Mouse (Mus musculus): ENCODE measurements around the gene Sfrp5. TPM values are rescaled to one million over a fixed set of nuclear protein-coding genes. Genes with fewer than 3 reads are reported as not detected.

Sfrp5 gene
- polyA plus RNA-seq, 1 experiment from 2014 or later = 0.60 TPM

DNA sequence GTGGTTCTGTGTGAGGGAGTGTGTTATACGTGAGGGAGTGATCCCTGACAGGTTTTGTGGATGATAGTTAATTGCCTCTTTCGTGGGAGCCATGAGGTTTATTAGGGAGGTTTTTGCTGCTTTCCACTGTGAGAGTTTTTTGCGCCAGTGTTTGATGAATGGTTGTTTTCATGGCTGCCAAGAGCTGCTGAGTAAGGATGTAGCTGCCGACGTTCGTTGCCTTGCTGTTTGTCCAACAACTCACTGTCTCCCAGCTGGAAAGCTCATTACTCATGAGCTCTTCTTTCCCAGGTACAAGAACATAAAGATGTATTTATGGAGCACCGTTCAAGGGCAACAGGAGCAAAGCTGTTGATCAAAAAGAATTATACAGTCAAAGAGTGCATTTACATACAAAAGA is 37.9 kb downstream of the Sfrp5 start:
- H3K27ac ChIP-seq (ENCODE audit: low read length) = no peak overlapping the region
- no peaks in the 10 kb centered on the region for H3K4me1 ChIP-seq (replicated peaks; ENCODE audit: control insufficient read depth, insufficient read depth, low read length)
- no peaks in the 10 kb centered on the region for H3K27me3 ChIP-seq (ENCODE audit: control insufficient read depth, insufficient read depth, low read depth, low read length)
- no peak overlapping the region for H3K9ac ChIP-seq (ENCODE audit: low read length)
- no peaks in the 10 kb centered on the region for H3K36me3 ChIP-seq (ENCODE audit: control insufficient read depth, insufficient read depth, low read length)
- no peak overlapping the region for H3K4me3 ChIP-seq (ENCODE audit: low read length)
- ATAC-seq (ENCODE audit: low read depth) = no peak
- H3K9me3 ChIP-seq (ENCODE audit: control insufficient read depth, low read length) = no peaks in the 10 kb centered on the region
- WGBS = 21% methylated on average over 7 of the region's 7 CpGs
- no peak overlapping the region for H3K4me2 ChIP-seq (ENCODE audit: low read depth, low read length)

GRCm38 (mm10) chr19:42163764-42164163 is 38.3 kb downstream of the Sfrp5 start, which contains the start of gene Zfyve27:
Gene Zfyve27, plus strand, starts transcription at chr19:42163951.
- Histone ChIP-seq H3K27me3 (ENCODE audit: control insufficient read depth, insufficient read depth, low read depth, low read length) (no peaks in the 10 kb centered on the region), H3K27ac (ENCODE audit: low read length) (no peak within 1 kb of the TSS), H3K9me3 (ENCODE audit: control insufficient read depth, low read length) (no peaks in the 10 kb centered on the region), H3K4me3 (ENCODE audit: low read length) (no peak within 1 kb of the TSS), H3K4me2 (ENCODE audit: low read depth, low read length) (no peak within 1 kb of the TSS), H3K36me3 (ENCODE audit: control insufficient read depth, insufficient read depth, low read length) (no peaks in the 10 kb centered on the region), H3K9ac (ENCODE audit: low read length) (no peak within 1 kb of the TSS), H3K4me1 (replicated peaks; ENCODE audit: control insufficient read depth, insufficient read depth, low read length) (peaks cover 3% of the 10 kb centered on the region; the same call in 1 of the 2 replicates)
- WGBS = 43% methylated on average over 5 of the region's 5 CpGs
- no peak for ATAC-seq (ENCODE audit: low read depth)

DNA sequence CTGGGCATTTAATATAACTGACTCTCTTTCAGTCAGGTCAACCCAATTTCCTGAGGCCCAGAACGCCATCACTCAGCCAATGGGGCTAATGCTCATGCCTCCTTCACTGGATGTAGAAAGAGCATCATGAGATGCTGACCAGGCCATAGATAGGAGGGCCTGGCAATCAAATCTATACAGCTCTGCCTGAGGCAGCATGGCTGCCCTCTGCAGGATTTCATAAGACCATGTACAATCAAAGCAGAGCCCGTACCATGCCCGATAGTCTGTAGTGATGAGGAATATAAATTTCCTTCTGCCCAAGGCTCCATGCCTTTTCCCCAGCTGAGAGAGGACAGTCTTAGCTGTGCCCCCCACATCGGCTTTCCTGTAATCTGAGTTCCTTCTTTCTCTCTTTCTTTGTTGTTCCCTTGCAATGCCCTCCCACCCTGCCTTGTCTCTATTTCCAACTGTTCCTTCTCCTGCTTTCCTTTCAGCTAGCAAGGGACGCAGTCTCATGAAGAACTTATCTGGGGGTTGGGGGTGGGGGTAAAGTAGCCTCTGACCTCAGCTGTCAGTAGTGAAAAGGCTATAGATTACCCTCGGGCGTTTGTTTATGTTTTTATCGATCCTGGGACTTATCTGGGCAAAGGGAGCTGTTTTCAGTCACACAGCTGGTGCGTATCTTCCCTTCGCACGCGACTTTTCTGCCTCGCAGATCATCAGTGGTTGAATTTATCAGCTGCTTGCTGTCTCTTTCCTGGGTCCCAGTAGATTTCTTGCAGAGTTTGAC is 43.6 kb downstream of the Sfrp5 start:
- H3K4me2 ChIP-seq (ENCODE audit: low read depth, low read length) = 0 out of 2 replicates have a peak overlapping the region, but pooled peaks have one; percentile 11
- no peaks in the 10 kb centered on the region for H3K27me3 ChIP-seq (ENCODE audit: control insufficient read depth, insufficient read depth, low read depth, low read length)
- H3K36me3 ChIP-seq (ENCODE audit: control insufficient read depth, insufficient read depth, low read length) = no peaks in the 10 kb centered on the region
- H3K9me3 ChIP-seq (ENCODE audit: control insufficient read depth, low read length) = no peaks in the 10 kb centered on the region
- H3K27ac ChIP-seq (ENCODE audit: low read length) = peak overlapping the region; percentile 31; the same call in 1 of the 2 replicates
- H3K4me3 ChIP-seq (ENCODE audit: low read length) = no peak overlapping the region
- peak; percentile 51 for ATAC-seq (ENCODE audit: low read depth)
- peaks cover 5% of the 10 kb centered on the region; the same call in 1 of the 2 replicates for H3K4me1 ChIP-seq (replicated peaks; ENCODE audit: control insufficient read depth, insufficient read depth, low read length)
- no peak overlapping the region for H3K9ac ChIP-seq (ENCODE audit: low read length)
- 26% methylated on average over 13 of the region's 13 CpGs for WGBS

GRCm38 (mm10) chr19:42157493-42158237 is 44.4 kb downstream of the Sfrp5 start:
- no peak overlapping the region for H3K9ac ChIP-seq (ENCODE audit: low read length)
- H3K4me1 ChIP-seq (replicated peaks; ENCODE audit: control insufficient read depth, insufficient read depth, low read length) = peaks cover 5% of the 10 kb centered on the region; the same call in 1 of the 2 replicates
- no peaks in the 10 kb centered on the region for H3K27me3 ChIP-seq (ENCODE audit: control insufficient read depth, insufficient read depth, low read depth, low read length)
- no peak for ATAC-seq (ENCODE audit: low read depth)
- no peaks in the 10 kb centered on the region for H3K36me3 ChIP-seq (ENCODE audit: control insufficient read depth, insufficient read depth, low read length)
- H3K27ac ChIP-seq (ENCODE audit: low read length) = peak overlapping the region; percentile 57
- H3K4me2 ChIP-seq (ENCODE audit: low read depth, low read length) = no peak overlapping the region
- H3K4me3 ChIP-seq (ENCODE audit: low read length) = no peak overlapping the region
- no peaks in the 10 kb centered on the region for H3K9me3 ChIP-seq (ENCODE audit: control insufficient read depth, low read length)
- 44% methylated on average over 10 of the region's 12 CpGs for WGBS

GRCm38 (mm10) chr19:42151990-42152389 is 50.1 kb downstream of the Sfrp5 start:
- Histone ChIP-seq H3K36me3 (ENCODE audit: control insufficient read depth, insufficient read depth, low read length) (peaks cover 4% of the 10 kb centered on the region; the same call in 1 of the 2 replicates), H3K4me3 (ENCODE audit: low read length) (no peak overlapping the region), H3K4me1 (replicated peaks; ENCODE audit: control insufficient read depth, insufficient read depth, low read length) (peaks cover 36% of the 10 kb centered on the region), H3K4me2 (ENCODE audit: low read depth, low read length) (no peak overlapping the region), H3K9me3 (ENCODE audit: control insufficient read depth, low read length) (no peaks in the 10 kb centered on the region), H3K9ac (ENCODE audit: low read length) (no peak overlapping the region), H3K27ac (ENCODE audit: low read length) (peak overlapping the region; percentile 33), H3K27me3 (ENCODE audit: control insufficient read depth, insufficient read depth, low read depth, low read length) (no peaks in the 10 kb centered on the region)
- ATAC-seq (ENCODE audit: low read depth) = 0 out of 2 replicates have a peak, but pooled peaks have one; percentile 8
- 3% methylated on average over 6 of the region's 6 CpGs for WGBS

GRCm38 (mm10) chr19:42148569-42148860 is 53.5 kb downstream of the Sfrp5 start:
- Histone ChIP-seq H3K9me3 (ENCODE audit: control insufficient read depth, low read length) (no peaks in the 10 kb centered on the region), H3K4me3 (ENCODE audit: low read length) (peak overlapping the region; percentile 82), H3K9ac (ENCODE audit: low read length) (peak overlapping the region; percentile 95), H3K27ac (ENCODE audit: low read length) (peak overlapping the region; percentile 96), H3K27me3 (ENCODE audit: control insufficient read depth, insufficient read depth, low read depth, low read length) (no peaks in the 10 kb centered on the region), H3K36me3 (ENCODE audit: control insufficient read depth, insufficient read depth, low read length) (peaks cover 4% of the 10 kb centered on the region; the same call in 1 of the 2 replicates), H3K4me2 (ENCODE audit: low read depth, low read length) (peak overlapping the region; percentile 89), H3K4me1 (replicated peaks; ENCODE audit: control insufficient read depth, insufficient read depth, low read length) (peaks cover 58% of the 10 kb centered on the region)
- 7% methylated on average over 7 of the region's 7 CpGs for WGBS
- ATAC-seq (ENCODE audit: low read depth) = peak; percentile 57

Other genes with a start within 250 kb of the Sfrp5 start
- gene Mms19, start 221.1 kb downstream of the Sfrp5 start, polyA plus RNA-seq (2015; fragmentation: Nextera tagmentation; extraction: Ambion mirVana) = 30.2 and 31.8 TPM in 2 replicates
- 13.8 and 14.5 TPM in 2 replicates for gene Ubtd1, start 220.5 kb downstream of the Sfrp5 start, polyA plus RNA-seq (2015; fragmentation: Nextera tagmentation; extraction: Ambion mirVana)
- gene Ankrd2, start 166.3 kb downstream of the Sfrp5 start, polyA plus RNA-seq (2015; fragmentation: Nextera tagmentation; extraction: Ambion mirVana) = 0.28 and 0.84 TPM in 2 replicates
- 1.3 and 2.9 TPM in 2 replicates for gene Hoga1, start 156.6 kb downstream of the Sfrp5 start, polyA plus RNA-seq (2015; fragmentation: Nextera tagmentation; extraction: Ambion mirVana)
- gene 4933411K16Rik, start 150.0 kb downstream of the Sfrp5 start, polyA plus RNA-seq (2015; fragmentation: Nextera tagmentation; extraction: Ambion mirVana) = not detected in 2 replicates
- 16.5 and 18.5 TPM in 2 replicates for gene Morn4, start 115.9 kb downstream of the Sfrp5 start, polyA plus RNA-seq (2015; fragmentation: Nextera tagmentation; extraction: Ambion mirVana)
- 7.5 and 8.4 TPM in 2 replicates for gene Pi4k2a, start 111.8 kb downstream of the Sfrp5 start, polyA plus RNA-seq (2015; fragmentation: Nextera tagmentation; extraction: Ambion mirVana)
- gene Avpi1, start 73.2 kb downstream of the Sfrp5 start, polyA plus RNA-seq (2015; fragmentation: Nextera tagmentation; extraction: Ambion mirVana) = 84.9 and 87.6 TPM in 2 replicates
- 8.9 and 9.8 TPM in 2 replicates for gene Marveld1, start 54.9 kb downstream of the Sfrp5 start, polyA plus RNA-seq (2015; fragmentation: Nextera tagmentation; extraction: Ambion mirVana)
- 26.3 and 26.4 TPM in 2 replicates for gene Zfyve27, start 38.3 kb downstream of the Sfrp5 start, polyA plus RNA-seq (2015; fragmentation: Nextera tagmentation; extraction: Ambion mirVana)
- 0.11 and 0.40 TPM in 2 replicates for gene Golga7b, start 45.3 kb upstream of the Sfrp5 start, polyA plus RNA-seq (2015; fragmentation: Nextera tagmentation; extraction: Ambion mirVana)
- 1.0 TPM in 2 replicates for gene Crtac1, start 229.5 kb upstream of the Sfrp5 start, polyA plus RNA-seq (2015; fragmentation: Nextera tagmentation; extraction: Ambion mirVana)